Mouse (Mus musculus): ENCODE measurements around the gene Faap20.
A peak's percentile ranks its signal among the peaks of the same experiment; 100 is the strongest.

Gene Faap20

DNA sequence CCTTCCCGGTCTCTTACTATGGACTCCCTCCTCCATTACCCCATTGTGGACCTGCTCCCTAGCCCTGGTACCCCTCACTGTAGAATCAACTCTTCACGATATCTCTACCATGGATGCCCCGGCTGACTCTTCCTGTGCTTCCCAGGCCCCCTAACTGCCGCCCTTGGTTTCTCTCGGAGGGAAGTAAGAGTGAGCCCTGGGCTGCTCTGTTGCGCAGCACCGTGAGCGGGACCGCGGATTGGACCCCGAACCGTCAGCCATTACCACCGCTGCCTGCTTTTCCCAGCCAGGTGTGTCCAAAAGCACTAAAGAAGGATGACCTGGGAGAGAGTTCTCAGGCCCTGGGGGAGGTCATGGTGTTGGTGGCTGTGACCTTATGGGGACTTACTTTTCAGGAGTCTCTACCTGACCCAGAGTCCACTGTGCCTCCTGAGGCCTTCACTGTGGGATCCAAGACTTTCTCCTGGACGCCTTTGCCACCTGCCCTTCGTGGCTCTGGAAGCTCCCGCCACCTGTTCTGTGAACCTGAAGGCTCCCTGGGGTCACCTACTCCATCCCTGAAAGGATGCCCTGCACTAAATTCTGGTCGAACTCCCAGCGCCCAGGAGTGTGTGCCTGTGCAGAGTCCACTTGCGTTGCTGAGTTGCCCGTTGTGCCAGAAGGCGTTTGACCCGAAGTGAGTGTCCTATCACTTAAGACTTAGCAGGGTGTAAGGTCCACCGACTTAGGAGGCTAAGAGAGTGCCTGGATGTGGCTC is 937 bp downstream of the Faap20 start:
- no peak for DNase-seq

- peak; percentile 75 for DNase-seq
These were observed 1.5 kb downstream of the Faap20 start for GRCm38 (mm10) chr4:155251147-155251546.

- DNase-seq, result no peak
These were observed 2.7 kb downstream of the Faap20 start for GRCm38 (mm10) chr4:155252253-155252652.

- DNase-seq, result no peak
These were observed 15.1 kb downstream of the Faap20 start for GRCm38 (mm10) chr4:155264521-155265321.

DNA sequence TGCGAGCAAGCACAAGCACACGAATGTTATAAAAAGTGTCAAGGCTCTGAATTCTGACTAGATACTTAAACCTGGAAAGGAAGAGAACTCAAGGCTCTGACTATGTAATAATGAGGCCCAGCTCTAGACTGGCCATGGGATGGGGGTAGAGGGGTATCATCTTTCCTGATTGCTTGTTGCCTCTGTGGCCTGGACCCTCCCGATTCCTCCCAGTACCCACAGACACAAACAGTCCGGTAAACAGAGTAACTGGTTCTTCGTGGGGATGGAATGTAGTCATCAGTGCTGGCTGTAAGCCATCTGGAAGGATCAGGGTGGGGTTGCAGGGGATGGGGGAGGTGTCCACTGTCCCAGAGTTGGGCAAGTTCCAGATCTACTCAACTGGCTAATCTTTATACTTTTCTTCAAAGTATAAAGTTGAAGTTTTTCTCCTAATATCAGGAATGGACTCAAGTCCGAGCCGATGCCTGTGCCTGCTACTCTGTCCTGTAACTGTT is 17.5 kb downstream of the Faap20 start:
- DNase-seq, result no peak

- no peak for DNase-seq
These were observed 18.1 kb downstream of the Faap20 start for GRCm38 (mm10) chr4:155267639-155268175.

- no peak for DNase-seq
These were observed 18.8 kb downstream of the Faap20 start for GRCm38 (mm10) chr4:155268382-155268781.

GRCm38 (mm10) chr4:155274451-155274850 is 24.8 kb downstream of the Faap20 start:
- no peak for DNase-seq

DNA sequence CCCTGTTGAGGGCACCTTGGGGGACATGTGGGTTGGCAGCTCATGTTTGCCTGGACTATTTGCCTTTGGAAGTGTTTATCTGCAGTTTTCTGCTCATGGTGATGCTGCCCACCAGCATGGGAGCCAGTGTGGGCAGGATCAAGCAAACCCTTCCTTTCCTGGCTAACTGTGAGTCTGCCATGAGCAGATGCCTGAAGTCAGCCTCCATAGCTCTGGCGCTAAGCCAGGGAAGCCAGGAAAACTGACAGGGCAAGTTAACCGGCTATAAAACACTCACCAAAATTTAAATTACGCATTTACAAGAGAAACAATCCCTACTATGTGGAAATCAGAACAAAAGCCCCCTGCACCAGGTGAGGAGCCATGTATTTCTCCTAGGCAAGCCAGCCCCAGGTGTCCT is 25.2 kb downstream of the Faap20 start:
- DNase-seq, result no peak

- no peak for DNase-seq
These were observed 28.4 kb downstream of the Faap20 start for GRCm38 (mm10) chr4:155277963-155278362.

DNA sequence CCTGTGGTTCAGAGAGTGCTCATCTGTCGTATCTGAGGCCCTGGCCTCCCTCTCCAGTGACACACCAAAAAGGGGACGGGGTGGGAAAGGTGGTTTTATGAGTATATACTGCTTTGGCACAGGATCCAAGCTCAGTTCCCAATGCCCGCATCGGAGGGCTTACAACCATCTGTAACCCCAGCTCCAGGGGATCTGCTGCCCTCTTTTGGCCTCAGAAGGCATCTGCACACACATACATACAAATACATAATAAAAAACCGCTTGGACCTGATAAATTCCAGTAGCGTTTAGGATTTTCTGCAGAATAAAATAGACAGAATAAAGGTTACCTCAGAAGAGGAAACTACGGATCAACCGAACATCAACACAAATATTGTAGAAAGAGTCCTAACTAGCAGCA is 29.5 kb downstream of the Faap20 start:
- DNase-seq, result no peak

- DNase-seq, result peak; percentile 72
These were observed 30.5 kb downstream of the Faap20 start for GRCm38 (mm10) chr4:155279926-155280767.

DNA sequence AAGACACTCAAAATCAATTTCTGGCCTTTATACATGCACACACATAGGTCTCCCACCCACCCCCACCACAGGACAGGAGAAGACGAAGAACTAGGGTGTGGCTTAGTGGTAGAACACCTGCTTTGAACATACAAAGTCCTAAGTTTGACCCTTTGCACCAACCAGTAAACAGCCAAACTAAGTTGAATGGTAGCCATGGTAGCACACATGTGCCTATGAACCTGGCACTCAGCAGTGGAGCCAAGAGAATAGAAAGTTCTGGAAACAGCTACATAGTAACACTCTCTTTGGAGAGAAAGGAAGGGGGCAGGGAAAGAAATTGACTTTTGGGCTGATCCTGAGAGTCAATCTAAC is 31.1 kb downstream of the Faap20 start:
- DNase-seq, result no peak

GRCm38 (mm10) chr4:155281227-155281626 is 31.6 kb downstream of the Faap20 start:
- DNase-seq, result no peak

GRCm38 (mm10) chr4:155281652-155282051 is 32.0 kb downstream of the Faap20 start:
- DNase-seq, result peak; percentile 76

GRCm38 (mm10) chr4:155282231-155282630 is 32.6 kb downstream of the Faap20 start:
- DNase-seq, result no peak

DNA sequence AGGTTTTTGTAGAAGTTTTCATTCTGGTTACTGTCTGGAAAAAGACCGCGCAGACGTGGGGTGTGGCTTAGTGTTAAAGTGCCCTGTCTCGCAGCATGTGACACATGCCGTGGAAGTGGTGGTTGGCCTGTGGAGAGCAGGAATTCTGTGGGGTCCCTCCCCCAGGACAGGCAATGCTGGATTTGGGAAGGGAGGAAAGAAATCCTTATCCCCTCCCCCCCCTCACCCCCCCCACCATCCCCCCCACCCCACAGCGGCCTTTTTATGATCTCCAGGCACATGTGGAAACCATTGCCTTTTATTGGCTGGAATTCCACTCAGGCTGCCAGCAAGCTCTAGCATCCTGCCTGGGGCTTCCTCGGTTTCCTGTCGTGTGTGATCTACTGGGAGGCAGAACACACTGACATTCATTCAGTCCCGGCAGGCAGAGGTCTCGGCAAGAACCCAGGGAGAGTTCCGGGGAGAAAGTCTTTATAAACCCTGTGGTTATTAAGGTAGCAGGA is 33.5 kb downstream of the Faap20 start:
- DNase-seq, result no peak

GRCm38 (mm10) chr4:155283585-155283984 is 34.0 kb downstream of the Faap20 start:
- DNase-seq, result no peak

DNA sequence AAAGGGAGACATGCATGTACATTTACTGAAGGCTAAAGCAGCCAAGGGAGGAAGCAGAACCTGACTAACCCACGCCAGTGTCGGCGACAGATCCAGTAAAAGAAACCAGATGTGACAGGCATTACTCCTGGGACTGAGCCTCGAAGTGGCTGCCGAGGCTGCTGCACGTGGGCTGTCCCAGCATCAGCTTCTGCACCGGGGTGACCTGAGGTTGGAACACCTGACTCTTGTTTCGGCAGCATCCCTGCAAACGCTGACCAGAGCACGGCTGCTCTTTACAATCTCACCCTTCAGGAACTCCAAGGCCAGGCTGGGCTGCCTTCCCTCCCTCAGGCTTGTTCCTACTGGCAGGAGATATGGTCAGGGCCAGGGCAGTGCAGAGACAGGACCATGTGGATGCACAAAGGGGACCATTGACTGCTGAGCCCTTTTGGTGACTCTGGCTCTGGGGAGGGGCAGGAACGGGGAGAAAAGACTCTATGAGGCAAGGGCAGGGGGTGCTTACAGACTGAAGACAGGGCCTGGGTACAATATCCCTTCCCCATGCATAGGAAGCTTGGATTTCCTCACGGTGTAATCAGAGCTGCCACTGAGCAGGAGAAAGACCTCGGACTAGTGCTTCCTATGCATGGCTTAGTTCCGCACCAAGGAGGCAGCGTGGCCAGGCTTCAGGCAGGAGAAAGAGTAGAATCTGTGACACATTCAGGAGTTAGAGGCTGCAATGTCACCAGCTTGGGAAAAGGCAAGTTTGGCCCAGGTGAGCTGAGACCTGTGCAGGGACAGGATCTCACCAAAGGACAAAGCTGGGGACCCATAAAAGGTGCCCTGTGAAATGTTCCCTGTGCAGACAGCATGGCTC is 35.1 kb downstream of the Faap20 start:
- DNase-seq, result no peak

- no peak for DNase-seq
These were observed 36.5 kb downstream of the Faap20 start for GRCm38 (mm10) chr4:155286090-155286489.

DNA sequence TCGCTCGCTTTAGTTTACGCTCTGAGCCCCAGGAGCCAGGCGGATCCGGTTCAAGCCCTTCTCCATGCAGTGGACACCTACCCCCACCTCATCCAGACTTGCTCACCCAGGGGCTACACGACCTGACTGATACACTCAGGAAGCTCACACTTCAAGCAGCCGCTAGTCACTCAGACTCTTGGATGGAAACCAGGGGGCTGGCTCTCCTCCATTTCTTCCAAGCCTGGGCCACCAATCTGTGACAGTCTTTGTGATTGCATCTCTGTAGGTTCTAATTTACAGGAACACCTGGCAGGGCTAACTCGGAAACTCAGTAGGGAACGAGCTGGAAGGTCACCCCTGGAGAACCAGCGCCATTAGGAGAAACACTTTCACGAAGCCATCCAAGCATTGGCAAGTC is 38.1 kb downstream of the Faap20 start:
- DNase-seq, result no peak

GRCm38 (mm10) chr4:155288586-155288985 is 39.0 kb downstream of the Faap20 start:
- no peak for DNase-seq
